In genomic region chr9:48466804-48467203, GRCm38 (mm10) we compare ENCODE assay signal across 8 mouse cellular contexts. TPM values are rescaled to one million over a fixed set of nuclear protein-coding genes. Genes with fewer than 3 reads are reported as not detected.
DNase-seq lines count a peak whose midpoint lies in the region; TF ChIP-seq lines count a peak whose summit lies in the region.

No protein-coding gene starts in this region.

- H3K27me3 ChIP-seq in cerebellum, adult 2 months (ENCODE audit: control insufficient read depth, insufficient read depth, low read length): no peaks in the 10 kb centered on the region

- peak; percentile 34 to 55 for DNase-seq in cerebellum, adult 2 months
- no peak for DNase-seq in cerebellum, adult 11-12 months
- DNase-seq in right cerebral cortex, adult 2 months (ENCODE audit: low spot score in 2 of 2): peak; percentile 66 to 68
- DNase-seq in right cerebral cortex, postnatal 25 days: no peak
- DNase-seq in embryo, embryonic 10 days (ENCODE audit: low spot score): peak; percentile 62
- DNase-seq in kidney, postnatal 14 days: peak; percentile 67
- peak; percentile 92 for DNase-seq in lung, postnatal 36 days
- peak; percentile 48 to 65 for DNase-seq in spleen, postnatal 36 days (ENCODE audit: low spot score in 2 of 2)

- no peaks in the 10 kb centered on the region for H3K4me1 ChIP-seq in cerebellum, adult 2 months (ENCODE audit: control insufficient read depth, insufficient read depth, low read length)

- TF ChIP-seq POLR2A in cerebellum, adult 2 months (IDR thresholded peaks at IDR 0.05; ENCODE audit: borderline replicate concordance, insufficient read depth, low read length): no peak

- WGBS in cerebellum, adult 2 months: 59% methylated on average over 3 of the region's 3 CpGs

- TF ChIP-seq CTCF in cerebellum, adult 2 months (IDR thresholded peaks at IDR 0.05; ENCODE audit: borderline replicate concordance, insufficient read depth, low read depth, low read length): peak; percentile 82

- no peak overlapping the region for H3K4me3 ChIP-seq in cerebellum, adult 2 months (replicated peaks; ENCODE audit: insufficient read depth, low read depth, low read length)

- H3K27ac ChIP-seq in cerebellum, adult 2 months (ENCODE audit: insufficient read depth, low read length): no peak overlapping the region

RNA-seq across cellular contexts. Expression of gene Rexo2, which starts 13.6 kb away (rescaled TPM):
- polyA plus RNA-seq in cerebellum, adult 2 months (2012; rRNA removed): 147 and 153 TPM in 2 replicates

RNA-seq across cellular contexts. Expression of gene Rbm7, which starts 28.3 kb away (rescaled TPM):
- polyA plus RNA-seq in cerebellum, adult 2 months (2012; rRNA removed): 32.4 and 33.7 TPM in 2 replicates

RNA-seq across cellular contexts. Expression of gene Gm5617, which starts 28.4 kb away (rescaled TPM):
- polyA plus RNA-seq in cerebellum, adult 2 months (2012; rRNA removed): 16.1 and 16.2 TPM in 2 replicates

Comparison
In these comparisons a context has a peak if more than half of its experiments do, and no peak if none do; other contexts are left out.
1. DNase-seq: peak in cerebellum, adult 2 months (2 of 2), right cerebral cortex, adult 2 months (2 of 2), embryo, embryonic 10 days (single experiment), kidney, postnatal 14 days (single experiment), lung, postnatal 36 days (single experiment) and spleen, postnatal 36 days (2 of 2); none in cerebellum, adult 11-12 months (single experiment) and right cerebral cortex, postnatal 25 days (single experiment).